Mouse (Mus musculus) megakaryocyte-erythroid progenitor cell, adult 5-6 weeks (primary cell): Measurements from ENCODE around the gene Lrrc9. TPM values are rescaled to one million over a fixed set of nuclear protein-coding genes. Genes with fewer than 3 reads are reported as not detected.

Experiments
- ATAC-seq: replicated peaks from 2 replicates; pipeline ENCODE4 v1.8.0; 2016; ENCODE audit warnings: mild to moderate bottlenecking, inconsistent platforms; ENCODE audit not compliant: severe bottlenecking, poor library complexity, low FRiP score, low TSS enrichment
- total RNA-seq, 2 experiments: library from RNA; stranded (forward) in 1 of 2; stranded (reverse) in 1 of 2; fragments of 200-1000, 215-1000 nt in 1 of 2; fragments of >200 nt in 1 of 2; fragmentation: Nextera tagmentation in 1 of 2; gene quantifications; 2 replicates each; pipeline ENCODE4 v1.2.3; 2014 to 2017

Gene Lrrc9
- 1.3 TPM in 1 of 2 replicates, not detected in the other for total RNA-seq (2014; fragmentation: Nextera tagmentation)
- not detected in 2 replicates for total RNA-seq (2017)

GRCm38 (mm10) chr12:72441839-72442576, at the start of gene Lrrc9:
Gene Lrrc9, plus strand, starts transcription at chr12:72441866.
- ATAC-seq: peak; percentile 34

DNA sequence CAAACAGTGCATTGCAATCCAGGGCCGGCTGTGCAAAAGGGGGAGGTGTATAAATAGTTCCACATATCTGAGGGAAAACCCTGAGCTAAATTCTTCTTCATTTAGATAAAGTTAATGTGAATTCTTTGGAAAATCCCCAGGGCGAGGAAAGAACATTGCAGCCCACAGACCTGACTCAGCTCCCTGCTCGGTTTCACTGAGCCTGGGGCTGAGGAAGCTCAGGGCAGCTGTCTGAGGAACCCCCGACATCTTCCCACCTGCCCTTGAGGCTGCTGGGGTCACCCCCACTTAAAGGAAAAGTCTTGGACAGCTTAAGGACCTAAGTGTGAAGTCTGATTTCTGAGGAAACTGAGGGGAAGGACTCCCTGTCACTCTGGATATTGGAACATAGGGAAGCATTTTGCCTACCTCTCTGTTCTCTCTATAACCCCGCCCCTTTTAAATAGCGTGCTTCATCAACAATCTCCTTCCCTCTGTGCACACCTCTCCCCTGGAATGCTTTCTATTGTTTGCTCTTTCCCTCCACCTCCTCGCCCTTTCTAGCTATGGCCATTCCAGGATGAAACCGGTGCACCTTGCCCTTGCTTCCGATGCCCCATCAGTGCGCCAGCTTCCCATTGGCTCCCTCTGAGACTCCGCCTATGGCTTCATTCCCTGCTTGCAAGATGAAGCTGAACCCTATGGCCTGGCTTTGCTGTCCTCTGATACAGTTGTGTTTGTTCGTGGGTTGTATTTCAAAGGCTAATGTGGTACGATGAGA, 48.4 kb upstream of the Lrrc9 start:
- no peak for ATAC-seq

- ATAC-seq: no peak
These were observed 36.6 kb upstream of the Lrrc9 start for GRCm38 (mm10) chr12:72405031-72405430.

DNA sequence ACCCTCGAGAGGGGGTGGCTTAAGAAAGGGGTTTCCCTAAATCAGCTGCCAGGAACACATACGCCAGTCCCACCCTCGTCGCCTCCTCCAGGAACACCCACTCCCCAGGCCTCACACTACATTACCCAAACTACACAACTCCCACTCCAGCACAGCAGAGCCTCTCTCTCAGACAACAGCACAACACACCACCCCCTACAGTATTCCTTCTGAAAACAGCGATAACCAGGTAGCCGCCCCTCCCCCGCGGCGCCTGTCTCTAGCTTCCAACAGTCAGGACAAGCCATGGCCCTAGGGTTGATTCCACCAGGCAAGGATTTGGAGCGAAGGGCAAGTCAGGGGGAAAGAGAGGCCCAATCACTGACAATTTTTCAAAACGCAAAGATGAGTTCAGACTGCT, 34.5 kb upstream of the Lrrc9 start:
- ATAC-seq: no peak

DNA sequence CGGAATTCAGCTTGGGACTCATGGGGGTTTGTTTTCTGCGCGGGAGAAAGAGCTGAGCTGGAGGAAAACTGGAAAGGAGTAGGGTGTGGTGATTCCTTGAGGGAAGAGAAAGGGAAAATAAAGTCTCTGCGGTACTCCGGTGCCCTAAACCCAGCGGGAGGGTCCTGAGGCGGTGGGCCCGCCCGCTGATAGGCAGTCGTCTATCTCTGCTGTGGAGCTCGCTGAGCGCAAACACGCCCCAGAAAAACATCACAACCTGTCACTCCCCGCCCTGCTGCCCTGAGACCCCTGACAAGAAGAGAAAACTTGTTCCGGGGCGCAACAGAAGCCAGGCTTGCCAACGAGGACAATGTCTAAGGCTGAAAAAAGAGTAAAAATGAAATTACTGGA, 34.0 kb upstream of the Lrrc9 start:
- no peak for ATAC-seq

- 0 out of 2 replicates have a peak, but pooled peaks have one; percentile 22 for ATAC-seq
These were observed 33.4 kb upstream of the Lrrc9 start for GRCm38 (mm10) chr12:72408111-72408891.

GRCm38 (mm10) chr12:72408954-72409353, 32.7 kb upstream of the Lrrc9 start, which contains the start of gene Rtn1:
Gene Rtn1, minus strand, starts transcription at chr12:72409054.
- no peak for ATAC-seq

- no peak for ATAC-seq
These were observed 23.9 kb upstream of the Lrrc9 start for GRCm38 (mm10) chr12:72417762-72418161.

- ATAC-seq: no peak
These were observed 19.0 kb upstream of the Lrrc9 start for GRCm38 (mm10) chr12:72422681-72423080.

GRCm38 (mm10) chr12:72427722-72428126, 13.9 kb upstream of the Lrrc9 start:
- peak; percentile 70 for ATAC-seq

- no peak for ATAC-seq
These were observed 9.5 kb upstream of the Lrrc9 start for GRCm38 (mm10) chr12:72432209-72432608.

- no peak for ATAC-seq
These were observed 8.3 kb upstream of the Lrrc9 start for GRCm38 (mm10) chr12:72433241-72433865.

- ATAC-seq: no peak
These were observed 3.9 kb upstream of the Lrrc9 start for GRCm38 (mm10) chr12:72437676-72438341.

- ATAC-seq: no peak
These were observed 2.6 kb upstream of the Lrrc9 start for GRCm38 (mm10) chr12:72438961-72439480.

DNA sequence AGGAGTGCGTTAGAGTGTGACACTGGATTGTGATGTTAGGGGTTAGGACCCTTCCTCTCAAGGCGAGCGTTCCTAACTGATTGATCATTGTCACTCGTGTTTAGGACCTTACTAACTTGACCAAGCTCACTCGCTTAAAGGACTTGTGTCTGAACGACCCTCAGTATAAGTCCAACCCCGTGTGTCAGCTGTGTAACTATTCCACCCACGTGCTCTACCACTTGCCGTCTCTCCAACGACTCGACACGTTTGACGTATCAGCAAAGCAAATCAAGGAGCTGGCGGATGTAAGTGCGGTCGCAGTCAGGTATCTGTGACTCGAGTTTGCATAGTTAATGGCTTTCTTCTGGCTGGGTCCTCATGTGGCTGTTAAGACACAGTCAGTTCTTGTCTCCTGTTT, 12.3 kb downstream of the Lrrc9 start:
- ATAC-seq: no peak

DNA sequence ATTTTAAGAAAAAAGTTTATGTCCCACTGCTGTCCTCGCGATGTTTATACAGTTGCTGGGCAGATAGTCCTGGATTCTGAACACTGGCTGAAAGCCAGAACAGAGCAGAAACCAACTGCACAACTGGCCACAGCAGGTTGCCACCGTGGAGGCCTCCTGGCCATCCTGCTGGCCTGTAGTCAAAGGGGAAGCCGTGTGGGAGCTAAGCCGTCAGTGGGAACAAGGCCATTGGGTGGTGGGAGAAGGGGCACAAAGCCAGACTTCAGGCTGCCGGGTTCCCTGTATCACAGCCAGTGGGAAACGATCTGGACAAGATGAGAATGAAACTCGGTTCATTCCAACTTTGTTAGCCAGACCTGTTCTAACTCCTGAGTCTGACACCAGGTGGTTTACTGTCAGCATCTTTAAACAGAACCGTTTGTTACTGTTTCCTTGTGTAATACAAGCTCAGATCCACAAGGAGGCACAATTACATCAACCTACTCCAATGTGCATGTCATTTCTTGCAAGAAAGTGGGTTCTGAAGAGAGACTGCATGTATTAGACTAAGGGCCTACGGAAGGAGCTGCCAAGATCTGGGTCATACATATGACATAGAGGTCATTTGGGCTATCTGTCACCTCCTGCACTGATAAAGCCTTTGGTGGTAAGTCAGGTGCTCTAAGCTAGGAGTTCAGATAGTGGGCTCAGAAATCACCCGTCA, 19.7 kb downstream of the Lrrc9 start:
- peak; percentile 84 for ATAC-seq

DNA sequence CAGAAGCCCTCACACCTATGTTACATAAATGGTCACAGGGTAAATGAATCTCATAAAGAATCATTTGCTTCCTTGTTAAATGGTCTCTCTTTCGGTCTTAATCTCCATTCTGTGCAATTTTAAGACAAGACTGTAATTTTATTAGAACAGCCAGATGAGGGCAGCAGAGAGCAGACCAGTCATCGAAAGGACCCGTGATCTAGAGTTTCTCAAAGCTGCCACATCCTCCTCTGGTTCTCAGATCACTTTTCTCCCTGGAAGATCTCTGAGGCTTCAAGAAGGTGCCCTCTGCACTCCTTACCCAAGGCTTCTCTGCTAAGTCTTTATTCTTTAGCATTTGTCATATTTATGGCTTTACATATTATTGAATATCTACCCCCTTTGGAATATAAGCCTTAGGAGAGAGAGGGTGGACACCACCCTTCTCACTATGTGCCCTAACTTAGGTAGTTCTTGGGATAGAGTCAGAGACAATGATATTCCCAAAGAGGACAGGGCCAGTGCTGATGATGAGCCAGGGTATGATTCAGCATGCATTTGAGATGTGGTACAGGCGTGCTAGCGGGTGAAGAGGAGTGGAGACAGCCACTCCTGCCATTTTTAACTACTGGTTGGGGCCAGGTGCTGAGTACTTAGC, 20.3 kb downstream of the Lrrc9 start:
- ATAC-seq: peak; percentile 73
